Mouse (Mus musculus) forebrain, postnatal 0 days (tissue): Measurements from ENCODE around the gene Naa80. TPM values are rescaled to one million over a fixed set of nuclear protein-coding genes. Genes with fewer than 3 reads are reported as not detected.
A peak's percentile ranks its signal among the peaks of the same experiment; 100 is the strongest.

Experiments
- ATAC-seq: fragments of 200-750 bp; cut with Nextera tagmentation; 2 replicates; pipeline ENCODE4 v1.8.0; 2017; ENCODE audit warnings: mild to moderate bottlenecking, moderate library complexity
- DNase-seq: peaks from one replicate; pipeline ENCODE4 v3.0.0-alpha.2; 2015
- H3K27ac ChIP-seq: fragments of 300-500 bp; sonication (generic); 2 replicates; pipeline ENCODE4 v1.5.1; 2014; ENCODE audit warnings: low read depth, mild to moderate bottlenecking, antibody characterized with exemption, low read length, moderate library complexity, mixed read lengths
- H3K27me3 ChIP-seq: fragments of 300-500 bp; sonication (generic); 2 replicates; pipeline ENCODE4 v1.6.1; 2014; ENCODE audit warnings: mild to moderate bottlenecking, low read length, mixed read lengths; ENCODE audit not compliant: insufficient read depth
- H3K36me3 ChIP-seq: fragments of 300-500 bp; sonication (generic); 2 replicates; pipeline ENCODE4 v1.6.1; 2014; ENCODE audit warnings: mild to moderate bottlenecking, moderate library complexity; ENCODE audit not compliant: insufficient read depth
- H3K4me1 ChIP-seq: fragments of 300-500 bp; sonication (generic); 2 replicates; pipeline ENCODE4 v1.6.1; 2014; ENCODE audit warnings: antibody characterized with exemption; ENCODE audit not compliant: insufficient read depth
- H3K4me2 ChIP-seq: fragments of 300-500 bp; sonication (generic); 2 replicates; pipeline ENCODE4 v1.6.1; 2014; ENCODE audit warnings: low read depth, mild to moderate bottlenecking, moderate library complexity
- H3K4me3 ChIP-seq: fragments of 300-500 bp; sonication (generic); 2 replicates; pipeline ENCODE4 v1.5.1; 2014; ENCODE audit warnings: low read depth, low read length, mixed read lengths
- H3K9ac ChIP-seq: fragments of 300-500 bp; sonication (generic); 2 replicates; pipeline ENCODE4 v1.6.1; 2014; ENCODE audit warnings: mild to moderate bottlenecking
- H3K9me3 ChIP-seq: fragments of 300-500 bp; sonication (generic); 2 replicates; pipeline ENCODE4 v1.6.1; 2016; ENCODE audit warnings: low read length
- CTCF ChIP-seq: sonication (generic); IDR thresholded peaks from 2 replicates; pipeline ENCODE4 v1.5.1; 2016; ENCODE audit warnings: antibody characterized with exemption, control low read depth, low read depth
- WGBS: fragments of 180-500 bp; shearing (Covaris S2); extraction: QIAGEN DNeasy Blood & Tissue Kit; methylation state at CpG from one replicate; pipeline ENCODE4 v1.1.7; 2014; 5-methylcytosine and 5-hydroxymethylcytosine counted together
- polyA plus RNA-seq: library from polyadenylated mRNA; unstranded; fragments of >200 nt; fragmentation: Nextera tagmentation; extraction: Ambion mirVana; gene quantifications from 2 replicates; pipeline ENCODE4 v1.2.1, GENCODE M21; 2015
- total RNA-seq: library from RNA; depleted of rRNA; stranded (reverse); fragments of >200 nt; gene quantifications from 2 replicates; pipeline ENCODE4 v1.2.3, GENCODE M21; 2014

Gene Naa80
- total and polyA plus RNA-seq, 2 experiments from 2014 or later, result 21.3 to 27.0 TPM

- WGBS, result 0% methylated on average over 2 of the region's 2 CpGs
- H3K4me3 ChIP-seq, result no peak overlapping the region
- no peaks in the 10 kb centered on the region for H3K9me3 ChIP-seq
- ATAC-seq (peak; percentile 84), DNase-seq (peak; percentile 91)
- H3K36me3 ChIP-seq, result no peaks in the 10 kb centered on the region
- H3K4me1 ChIP-seq, result peaks cover 45% of the 10 kb centered on the region
- peak; percentile 97 for TF ChIP-seq CTCF
- H3K27ac ChIP-seq, result peak overlapping the region; percentile 90
- no peaks in the 10 kb centered on the region for H3K27me3 ChIP-seq
- peak overlapping the region; percentile 39 for H3K9ac ChIP-seq
- H3K4me2 ChIP-seq, result peak overlapping the region; percentile 37
These were observed 48.2 kb downstream of the Naa80 start for GRCm38 (mm10) chr9:107626844-107627277.

- WGBS, result 13% methylated on average over 20 of the region's 20 CpGs
- DNase-seq (peak; percentile 32), ATAC-seq (no peak)
- Histone ChIP-seq H3K27me3 (no peaks in the 10 kb centered on the region), H3K4me1 (peaks cover 53% of the 10 kb centered on the region), H3K27ac (peak overlapping the region; percentile 90), H3K4me2 (peak overlapping the region; percentile 37; the same call in 1 of the 2 replicates), H3K36me3 (no peaks in the 10 kb centered on the region), H3K4me3 (no peak overlapping the region), H3K9ac (peak overlapping the region; percentile 39), H3K9me3 (no peaks in the 10 kb centered on the region)
- TF ChIP-seq CTCF, result no peak
These were observed 48.9 kb downstream of the Naa80 start for GRCm38 (mm10) chr9:107627387-107628255.

- DNase-seq, result no peak
- H3K4me1 ChIP-seq, result peaks cover 58% of the 10 kb centered on the region
- ATAC-seq, result no peak
- no peak for TF ChIP-seq CTCF
- 33% methylated on average over 14 of the region's 15 CpGs for WGBS
- peak overlapping the region; percentile 34; the same call in 1 of the 2 replicates for H3K4me2 ChIP-seq
- H3K36me3 ChIP-seq, result no peaks in the 10 kb centered on the region
- 0 out of 2 replicates have a peak overlapping the region, but pooled peaks have one; percentile 39 for H3K9ac ChIP-seq
- no peaks in the 10 kb centered on the region for H3K9me3 ChIP-seq
- no peaks in the 10 kb centered on the region for H3K27me3 ChIP-seq
- H3K27ac ChIP-seq, result peak overlapping the region; percentile 90
- no peak overlapping the region for H3K4me3 ChIP-seq
These were observed 50.2 kb downstream of the Naa80 start for GRCm38 (mm10) chr9:107628721-107629410.

GRCm38 (mm10) chr9:107629411-107629730 is 50.7 kb downstream of the Naa80 start:
- peak overlapping the region; percentile 34; the same call in 1 of the 2 replicates for H3K4me2 ChIP-seq
- no peak for TF ChIP-seq CTCF
- peaks cover 60% of the 10 kb centered on the region for H3K4me1 ChIP-seq
- no peaks in the 10 kb centered on the region for H3K9me3 ChIP-seq
- ATAC-seq (no peak), DNase-seq (no peak)
- no peak overlapping the region for H3K9ac ChIP-seq
- 18% methylated on average over 4 of the region's 4 CpGs for WGBS
- no peaks in the 10 kb centered on the region for H3K27me3 ChIP-seq
- H3K36me3 ChIP-seq, result no peaks in the 10 kb centered on the region
- H3K27ac ChIP-seq, result peak overlapping the region; percentile 90; the same call in 1 of the 2 replicates
- no peak overlapping the region for H3K4me3 ChIP-seq

GRCm38 (mm10) chr9:107629901-107630425 is 51.3 kb downstream of the Naa80 start:
- Histone ChIP-seq H3K36me3 (no peaks in the 10 kb centered on the region), H3K9me3 (no peaks in the 10 kb centered on the region), H3K27me3 (no peaks in the 10 kb centered on the region), H3K4me3 (0 out of 2 replicates have a peak overlapping the region, but pooled peaks have one; percentile 1), H3K4me2 (peak overlapping the region; percentile 34), H3K9ac (peak overlapping the region; percentile 18; the same call in 1 of the 2 replicates), H3K27ac (peak overlapping the region; percentile 90), H3K4me1 (peaks cover 60% of the 10 kb centered on the region)
- no peak for TF ChIP-seq CTCF
- ATAC-seq (peak; percentile 4; the same call in 1 of the 2 replicates), DNase-seq (peak; percentile 42)
- WGBS, result 8% methylated on average over 14 of the region's 14 CpGs

GRCm38 (mm10) chr9:107630576-107630975 is 51.9 kb downstream of the Naa80 start:
- no peaks in the 10 kb centered on the region for H3K27me3 ChIP-seq
- H3K9me3 ChIP-seq, result no peaks in the 10 kb centered on the region
- DNase-seq, result peak; percentile 72
- no peaks in the 10 kb centered on the region for H3K36me3 ChIP-seq
- WGBS, result 4% methylated on average over 4 of the region's 4 CpGs
- peak overlapping the region; percentile 90 for H3K27ac ChIP-seq
- peak overlapping the region; percentile 34 for H3K4me2 ChIP-seq
- peak; percentile 6 for ATAC-seq
- TF ChIP-seq CTCF, result no peak
- H3K9ac ChIP-seq, result peak overlapping the region; percentile 18; the same call in 1 of the 2 replicates
- no peak overlapping the region for H3K4me3 ChIP-seq
- peaks cover 63% of the 10 kb centered on the region for H3K4me1 ChIP-seq
